Mouse (Mus musculus): Measurements from ENCODE around the gene Slc2a8.

DNA sequence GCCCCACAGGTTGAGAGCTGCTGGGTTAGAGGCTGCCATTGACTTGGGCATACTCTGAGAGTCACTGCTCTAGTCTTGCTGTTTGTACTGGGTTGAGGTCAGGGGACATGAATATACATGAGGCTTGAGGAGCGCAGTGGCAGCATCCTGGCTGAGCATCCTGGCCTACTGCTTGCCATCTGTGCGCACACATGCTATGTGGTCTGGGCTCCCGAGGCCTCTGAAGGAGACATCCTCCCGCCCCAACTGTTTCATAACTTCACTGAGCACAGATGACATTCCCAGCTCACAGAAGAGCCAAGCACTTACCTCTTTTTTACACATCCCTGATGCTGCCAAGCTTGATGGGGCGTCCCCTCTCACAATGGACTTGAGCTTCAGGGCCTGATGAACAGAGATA lies 33.0 kb upstream of the Slc2a8 start:
- no peak for TF ChIP-seq POLR2A (IDR thresholded peaks at IDR 0.05; ENCODE audit: low read depth, low read length)
- TF ChIP-seq CTCF (conservative IDR thresholded peaks at IDR 0.05; ENCODE audit: insufficient read depth, insufficient read length, low read depth, low read length): no peak

All from kidney, adult 2 months (tissue).